Mouse (Mus musculus) left cerebral cortex, adult 2 months (tissue): ENCODE measurements around the gene Bmper. TPM values are rescaled to one million over a fixed set of nuclear protein-coding genes. Genes with fewer than 3 reads are reported as not detected.

ENCODE experiments used
- DNase-seq, 2 experiments: peaks; one replicate each; pipeline ENCODE4 v3.0.0; 2021 to 2022; ENCODE audit warnings: low spot score in 2 of 2, mixed read lengths in 1 of 2; ENCODE audit errors: extremely low spot score in 1 of 2
- H3K27ac ChIP-seq: fragments of 200-600 bp; 2 replicates; pipeline ENCODE4 v1.8.1; 2022
- H3K4me3 ChIP-seq: fragments of 200-600 bp; 2 replicates; pipeline ENCODE4 v1.8.1; 2022
- CTCF ChIP-seq: fragments of 200-600 bp; IDR thresholded peaks from 2 replicates; pipeline ENCODE4 v1.8.1; 2022; ENCODE audit warnings: antibody characterized with exemption, mild to moderate bottlenecking, moderate library complexity
- intact Hi-C: fragments of 180-260 bp; cut with DNase I; formaldehyde crosslinking; loops from one replicate; pipeline ENCODE4 v1.15.1; 2025
- total RNA-seq, 2 experiments: library from RNA; stranded (reverse); gene quantifications; 2 replicates each; pipeline ENCODE4 v1.2.3; 2021

Bmper gene
- total RNA-seq, 2 experiments from 2014 or later: 6.9 to 8.6 TPM

- intact Hi-C loops: no loop called here
- H3K27ac ChIP-seq: no peak overlapping the region
- H3K4me3 ChIP-seq: no peak overlapping the region
- no peak for TF ChIP-seq CTCF
- no peak for DNase-seq
Measured at GRCm38 (mm10) chr9:23310953-23311352, 88.1 kb downstream of the Bmper start.

DNA sequence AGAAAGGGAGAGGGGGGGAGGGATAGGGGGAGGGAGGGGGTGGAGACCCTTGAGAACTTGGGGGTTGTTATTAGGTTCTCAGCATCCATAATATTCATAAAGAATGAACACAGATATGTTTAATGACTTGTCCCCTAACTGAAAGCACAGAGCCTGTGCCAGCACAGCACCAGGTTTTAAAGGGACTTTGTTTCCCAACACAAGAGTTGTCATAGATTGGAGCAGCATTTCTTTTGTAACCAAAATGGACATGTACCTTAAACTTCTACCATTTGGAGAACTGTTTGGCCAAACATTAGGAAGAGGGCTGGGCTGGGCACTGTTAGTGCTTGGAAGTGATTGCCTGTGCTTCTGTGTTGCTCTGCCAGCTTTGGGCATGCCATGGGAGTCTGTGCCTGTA lies 89.1 kb downstream of the Bmper start:
- Histone ChIP-seq H3K27ac (no peak overlapping the region), H3K4me3 (no peak overlapping the region)
- TF ChIP-seq CTCF: no peak
- intact Hi-C loops: no loop called here
- DNase-seq: no peak

DNA sequence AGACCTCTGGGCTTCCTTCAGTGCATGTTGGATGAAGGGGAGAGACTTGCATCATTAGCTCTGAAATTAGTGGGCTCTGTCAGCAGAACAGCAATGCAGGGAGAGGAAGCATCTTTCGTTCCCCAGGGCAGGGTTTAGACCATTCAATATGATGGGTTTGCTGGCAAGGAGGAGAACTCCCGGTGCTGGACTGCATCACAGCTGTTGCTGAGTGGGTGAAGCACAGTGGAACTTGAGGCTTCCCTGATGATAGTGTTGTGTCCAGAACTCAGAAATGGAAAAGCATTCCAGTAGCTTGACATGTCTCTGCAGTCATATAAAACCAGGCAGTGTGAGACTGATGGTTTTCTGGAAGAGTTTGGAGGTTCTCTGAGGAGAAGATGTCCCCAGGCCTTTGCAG lies 90.0 kb downstream of the Bmper start:
- intact Hi-C loops: no loop called here
- no peak overlapping the region for H3K4me3 ChIP-seq
- no peak overlapping the region for H3K27ac ChIP-seq
- DNase-seq: no peak
- TF ChIP-seq CTCF: no peak

DNA sequence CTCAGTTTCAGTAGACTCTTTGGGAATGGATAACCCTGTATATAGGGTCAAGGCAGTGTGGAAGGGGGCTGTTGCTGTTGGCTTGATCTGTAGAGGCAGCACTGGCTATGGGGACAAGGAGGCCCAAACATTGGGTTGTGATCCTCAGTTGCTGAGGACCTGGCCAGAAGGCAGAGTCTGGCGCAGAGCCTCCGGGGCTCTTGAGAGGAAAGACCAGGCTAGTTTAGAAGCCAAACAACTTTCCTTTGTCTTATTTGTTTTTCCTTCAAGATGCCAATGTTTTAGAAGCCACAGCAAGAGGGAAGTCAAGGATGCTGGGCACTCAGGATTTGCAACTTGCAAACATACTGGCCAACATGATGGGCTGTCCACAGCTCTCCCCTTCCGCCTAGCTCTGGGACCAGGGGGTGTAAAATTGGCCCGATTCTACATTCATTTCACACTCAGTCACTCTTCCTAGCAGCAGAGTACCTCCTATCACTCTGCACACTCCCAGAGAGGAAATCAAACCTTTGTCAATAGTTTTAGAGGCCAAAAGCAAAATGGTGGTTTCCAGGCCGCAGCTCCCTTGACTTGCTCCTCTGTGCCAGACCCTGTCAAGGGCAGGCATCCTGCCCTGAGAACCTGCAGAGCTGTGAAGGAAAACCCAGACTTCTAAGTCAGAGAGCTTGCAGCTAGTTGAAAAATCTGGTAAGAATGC lies 92.9 kb downstream of the Bmper start:
- TF ChIP-seq CTCF: no peak
- Histone ChIP-seq H3K27ac (no peak overlapping the region), H3K4me3 (no peak overlapping the region)
- intact Hi-C loops: no loop called here
- no peak for DNase-seq

DNA sequence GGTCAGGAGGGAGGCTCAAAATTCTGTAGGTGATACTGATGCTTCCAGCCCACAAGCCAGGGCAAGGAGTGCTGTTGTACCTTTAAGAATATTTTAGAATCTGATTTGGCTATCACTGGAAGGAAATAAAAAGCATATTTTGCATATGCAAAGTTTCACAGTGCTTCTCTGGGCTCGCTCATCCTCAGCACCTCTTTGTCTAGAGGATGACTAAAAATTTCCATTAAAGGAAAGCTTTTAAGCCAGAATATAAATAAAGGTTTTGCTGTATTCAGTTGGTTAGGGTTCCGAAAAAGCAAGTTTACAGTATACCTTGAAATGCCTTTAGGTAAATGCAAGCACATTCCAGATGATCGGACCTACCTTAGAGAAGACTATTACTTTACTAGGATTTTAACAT lies 105.0 kb downstream of the Bmper start:
- intact Hi-C loops: loop anchor here (1.0 kb wide), 1 partner anchor 20 kb away; no protein-coding TSS in a partner anchor
- no peak overlapping the region for H3K4me3 ChIP-seq
- TF ChIP-seq CTCF: no peak
- no peak overlapping the region for H3K27ac ChIP-seq
- no peak for DNase-seq

DNA sequence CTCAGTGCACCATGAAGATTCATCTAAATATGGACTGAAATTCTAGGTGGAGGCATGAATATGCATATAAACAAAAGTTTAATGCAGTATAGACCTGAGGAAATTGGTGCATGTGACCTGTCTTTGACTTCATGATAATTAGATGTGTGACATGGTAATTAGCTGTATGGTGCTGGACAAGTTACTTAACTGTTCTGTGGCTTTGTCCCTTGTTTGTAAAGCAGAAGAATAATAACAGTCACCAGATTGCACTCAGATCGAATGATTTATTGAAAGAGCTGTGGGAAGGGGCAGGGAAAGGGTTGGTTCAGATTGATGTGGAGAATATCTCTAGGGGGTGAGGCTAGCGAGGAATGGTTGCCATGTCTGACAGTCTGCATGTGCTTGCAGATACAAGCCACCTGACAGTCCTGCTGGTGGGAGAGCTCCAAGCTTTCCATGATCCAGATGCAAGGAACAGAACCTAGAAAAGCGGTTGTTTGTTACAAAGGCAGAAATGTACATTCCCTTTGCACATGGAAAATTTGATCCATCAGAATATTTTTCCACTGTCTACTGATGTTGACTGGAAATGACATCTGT lies 110.3 kb downstream of the Bmper start:
- Histone ChIP-seq H3K4me3 (no peak overlapping the region), H3K27ac (no peak overlapping the region)
- intact Hi-C loops: no loop called here
- no peak for DNase-seq
- no peak for TF ChIP-seq CTCF

GRCm38 (mm10) chr9:23340551-23340950 lies 117.7 kb downstream of the Bmper start:
- Histone ChIP-seq H3K4me3 (no peak overlapping the region), H3K27ac (no peak overlapping the region)
- TF ChIP-seq CTCF: no peak
- intact Hi-C loops: no loop called here
- no peak for DNase-seq

DNA sequence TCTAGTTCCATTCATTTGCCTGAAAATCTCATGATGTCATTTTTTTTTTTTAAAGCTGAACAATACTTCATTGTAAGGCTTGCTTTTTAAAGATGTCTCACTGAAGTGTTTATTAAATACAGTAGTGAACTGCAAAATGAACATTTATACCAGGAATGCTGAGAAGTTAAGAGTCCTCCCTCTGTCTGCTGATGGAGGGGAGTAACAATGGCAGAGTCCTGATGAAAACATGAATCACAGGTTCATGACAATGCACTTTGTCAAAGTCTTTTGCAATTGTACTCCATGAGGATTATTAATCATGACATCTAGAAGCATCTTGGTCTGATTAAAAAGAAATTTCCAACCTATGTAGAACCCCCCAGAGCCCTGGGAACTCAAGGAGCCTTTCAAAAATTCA lies 118.4 kb downstream of the Bmper start:
- intact Hi-C loops: no loop called here
- Histone ChIP-seq H3K27ac (no peak overlapping the region), H3K4me3 (no peak overlapping the region)
- no peak for DNase-seq
- no peak for TF ChIP-seq CTCF

DNA sequence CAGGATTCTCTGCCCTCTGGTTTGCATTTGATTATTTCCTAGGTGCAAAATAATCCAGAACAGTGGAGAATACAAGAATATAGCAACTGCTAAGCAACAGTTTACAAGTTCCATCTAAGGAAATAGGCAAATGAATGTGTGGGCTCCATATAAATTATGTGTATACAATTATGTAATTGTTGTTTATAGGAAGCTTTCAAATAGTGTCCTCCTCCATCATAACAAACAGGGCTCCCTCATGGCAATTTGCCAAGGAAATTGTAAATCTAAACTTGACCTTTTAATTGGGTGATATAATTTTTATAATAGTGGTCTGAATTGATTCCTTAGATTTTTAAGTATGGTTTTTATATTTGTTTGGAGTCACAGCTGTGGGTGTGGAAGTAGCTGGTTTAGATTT lies 121.5 kb downstream of the Bmper start:
- no peak for TF ChIP-seq CTCF
- DNase-seq: no peak
- no peak overlapping the region for H3K4me3 ChIP-seq

GRCm38 (mm10) chr9:23345093-23345844 lies 122.4 kb downstream of the Bmper start:
- H3K27ac ChIP-seq: no peak overlapping the region
- DNase-seq: no peak
- no peak overlapping the region for H3K4me3 ChIP-seq
- TF ChIP-seq CTCF: no peak
- intact Hi-C loops: no loop called here

More for the DNA sequence above, 121.5 kb downstream of the Bmper start:
- H3K27ac ChIP-seq: no peak overlapping the region
- intact Hi-C loops: no loop called here

- Histone ChIP-seq H3K27ac (no peak overlapping the region), H3K4me3 (no peak overlapping the region)
- intact Hi-C loops: no loop called here
- DNase-seq: no peak
- no peak for TF ChIP-seq CTCF
Measured at GRCm38 (mm10) chr9:23349603-23350002, 126.7 kb downstream of the Bmper start.

DNA sequence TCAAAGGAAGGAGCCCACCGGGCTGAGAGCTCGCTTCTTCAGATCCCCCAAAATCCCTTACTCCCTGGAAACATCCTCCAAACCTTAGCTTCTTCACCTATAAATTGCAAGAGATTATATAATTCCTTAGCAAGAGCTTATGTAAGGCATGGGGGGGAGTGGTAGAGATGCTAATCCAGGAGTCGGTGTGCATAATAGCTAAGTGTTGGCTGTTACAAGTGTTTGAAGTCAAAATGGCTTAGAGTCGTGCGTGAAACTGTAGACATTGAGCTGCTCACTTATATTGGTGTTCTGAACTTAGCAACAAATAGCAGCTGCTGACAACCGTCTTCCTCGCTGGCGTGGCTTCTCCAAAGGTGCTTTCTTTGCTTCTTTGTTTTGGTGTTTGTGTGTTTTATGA lies 128.5 kb downstream of the Bmper start:
- peak overlapping the region; percentile 24; the same call in 1 of the 2 replicates for H3K27ac ChIP-seq
- no peak overlapping the region for H3K4me3 ChIP-seq
- no peak for TF ChIP-seq CTCF
- intact Hi-C loops: no loop called here
- no peak for DNase-seq
